Mouse (Mus musculus): ENCODE measurements at regions not wholly inside any gene's neighbourhood (a gene's known extent, or its start where the extent isn't known, plus 50 kb on each side); places are given as distances from the start of the nearest gene placed in this dataset.

DNA sequence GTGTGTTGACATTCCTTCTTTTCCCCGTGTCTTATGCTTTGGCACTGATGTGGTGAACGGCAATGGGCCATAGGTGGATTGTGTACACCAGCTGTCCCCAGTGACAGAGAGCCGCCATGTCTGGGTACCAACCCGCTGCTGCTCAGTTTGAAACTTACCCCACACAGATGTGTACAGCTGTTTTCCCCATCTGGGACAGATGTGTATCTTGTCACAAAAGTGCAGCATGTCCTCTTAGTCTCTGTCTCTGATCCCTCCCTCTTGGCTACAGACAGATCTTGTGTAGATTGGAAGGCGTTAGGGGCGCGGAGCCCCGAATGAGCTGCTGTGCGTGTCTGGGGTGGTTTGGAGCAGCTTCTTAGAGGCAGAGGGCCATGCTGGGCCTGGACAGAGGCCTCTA, 196.1 kb upstream of the Sulf2 start:
- DNase-seq: no peak

DNA sequence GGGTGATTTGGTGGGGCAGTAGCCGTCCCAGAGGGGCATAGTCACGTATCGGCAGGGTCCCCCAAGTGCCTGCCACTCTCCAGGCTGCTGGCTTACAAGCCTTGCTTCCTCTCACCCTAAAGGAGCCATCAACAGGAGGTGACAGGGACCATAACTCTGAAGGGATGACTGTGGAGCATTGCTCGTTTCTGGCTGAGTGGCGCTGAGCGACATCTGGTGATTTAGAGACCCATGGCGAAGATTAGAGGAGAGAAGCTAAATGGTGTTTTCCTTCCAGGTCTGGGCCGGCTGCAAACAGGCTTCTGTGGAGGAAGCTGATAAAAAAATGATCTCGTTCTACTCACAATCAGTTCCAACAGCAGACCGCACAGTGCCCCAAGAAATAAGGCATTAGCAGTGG, 193.2 kb upstream of the Sulf2 start:
- DNase-seq: no peak

DNA sequence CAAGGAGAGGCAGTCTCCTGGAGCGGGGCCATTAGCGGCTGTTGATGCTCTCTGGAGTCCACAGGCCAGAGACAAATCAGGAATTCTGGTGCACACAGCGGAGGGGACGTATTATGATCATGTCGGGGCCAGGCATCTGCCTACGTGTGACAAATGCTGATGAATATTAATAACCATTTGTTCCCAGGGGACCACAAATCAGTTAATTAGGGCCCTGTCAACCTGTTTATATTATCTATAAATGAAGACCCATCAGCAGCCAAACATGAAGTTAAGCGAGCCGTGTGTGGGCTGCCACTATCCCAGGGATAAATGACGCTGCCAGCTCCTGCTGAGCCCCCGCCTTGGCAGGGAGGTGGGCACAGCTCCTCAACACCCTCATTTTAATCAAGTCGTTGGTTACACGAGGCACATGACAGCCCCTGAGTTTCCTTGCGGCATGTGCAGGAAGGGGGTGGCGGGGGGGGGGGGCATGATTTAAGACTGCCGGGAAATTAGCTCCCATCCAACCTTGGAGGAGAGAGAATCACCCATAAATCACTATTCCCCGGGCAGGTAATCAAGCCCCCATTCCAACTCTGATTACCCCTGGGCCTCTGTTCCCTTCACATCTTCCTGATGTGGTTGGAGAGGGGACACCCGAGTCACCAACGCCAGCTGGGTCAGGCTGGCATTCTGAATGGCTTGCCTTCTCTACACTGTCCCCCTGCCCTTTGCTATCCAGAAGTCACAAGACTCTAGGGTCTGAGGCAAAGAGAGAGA, 191.1 kb upstream of the Sulf2 start:
- DNase-seq: no peak

DNA sequence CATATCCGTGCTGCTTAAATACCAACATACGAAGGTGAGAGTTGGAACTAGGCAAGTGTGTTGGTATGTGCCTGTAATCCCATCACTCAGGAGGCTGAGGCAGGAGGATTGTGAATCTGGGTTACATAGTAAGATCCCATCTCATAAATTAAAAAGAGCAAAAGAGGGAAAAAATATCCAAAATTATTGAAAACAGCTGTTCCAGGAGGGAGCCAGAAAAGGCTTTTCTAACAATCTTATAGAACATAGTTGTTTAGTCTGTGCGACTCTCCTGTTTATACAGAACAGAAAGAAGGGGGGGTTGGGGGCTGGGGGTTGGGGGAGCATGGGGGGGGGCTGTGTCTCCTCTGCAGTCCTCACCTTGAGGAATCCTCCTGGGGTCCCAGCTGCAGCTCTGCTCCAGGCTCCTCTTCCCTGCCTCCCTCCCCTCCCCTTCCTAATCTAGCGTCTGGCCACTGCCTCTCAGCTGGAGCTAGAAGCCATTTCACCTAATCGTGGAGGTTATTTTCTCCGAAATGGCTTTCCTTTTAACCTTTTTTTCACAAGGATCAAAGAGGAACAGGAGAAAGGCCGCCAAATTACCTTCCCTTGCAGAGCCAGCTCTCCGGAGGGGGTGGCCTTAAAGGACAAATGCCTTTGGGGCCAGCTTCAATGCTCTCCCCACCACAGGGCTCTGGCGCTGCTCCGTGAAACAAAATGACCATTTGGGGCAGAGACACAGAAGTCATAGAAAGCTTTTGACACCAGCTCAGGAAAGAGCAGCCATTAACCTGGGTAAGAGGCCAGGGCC, 188.3 kb upstream of the Sulf2 start:
- no peak for DNase-seq

DNA sequence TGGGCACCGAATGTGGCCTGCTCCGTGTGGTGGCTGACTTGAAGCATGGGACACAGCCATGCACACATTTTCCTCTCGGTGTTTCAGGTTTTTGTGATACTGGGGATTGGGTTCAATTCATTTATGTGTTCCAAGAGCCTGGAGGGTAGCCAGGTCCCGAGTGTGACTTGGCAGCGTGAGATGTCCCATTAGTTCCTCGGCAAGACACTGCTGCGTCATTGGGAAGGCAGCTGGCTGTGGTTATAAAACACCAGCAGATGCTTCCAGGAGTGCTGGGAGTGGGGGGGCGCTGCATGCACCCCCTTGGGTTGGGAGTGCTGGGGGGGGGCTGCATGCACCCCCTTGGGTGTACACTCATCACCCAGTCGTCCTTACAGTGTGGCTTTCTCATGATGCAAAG, 186.9 kb upstream of the Sulf2 start:
- peak; percentile 59 to 68 for DNase-seq

DNA sequence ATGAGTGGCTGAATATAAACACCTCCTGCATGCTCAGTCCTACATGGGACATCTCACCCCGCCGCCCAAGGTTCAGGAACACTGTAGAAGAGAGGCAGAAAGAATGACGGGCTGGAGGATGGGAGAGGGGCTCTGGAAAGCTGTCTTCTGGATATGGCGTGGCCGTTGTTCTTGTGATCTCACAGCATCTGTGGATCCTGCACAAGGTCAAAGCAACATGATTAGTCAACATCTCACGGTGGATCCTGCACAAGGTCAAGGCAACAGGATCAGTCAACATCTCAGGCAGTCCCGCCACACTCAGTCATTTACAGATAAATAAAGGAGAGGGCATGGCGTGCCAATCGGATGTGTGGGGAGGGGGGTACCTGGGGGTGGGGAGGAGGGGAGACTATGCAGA, 184.7 kb upstream of the Sulf2 start:
- no peak for DNase-seq

DNA sequence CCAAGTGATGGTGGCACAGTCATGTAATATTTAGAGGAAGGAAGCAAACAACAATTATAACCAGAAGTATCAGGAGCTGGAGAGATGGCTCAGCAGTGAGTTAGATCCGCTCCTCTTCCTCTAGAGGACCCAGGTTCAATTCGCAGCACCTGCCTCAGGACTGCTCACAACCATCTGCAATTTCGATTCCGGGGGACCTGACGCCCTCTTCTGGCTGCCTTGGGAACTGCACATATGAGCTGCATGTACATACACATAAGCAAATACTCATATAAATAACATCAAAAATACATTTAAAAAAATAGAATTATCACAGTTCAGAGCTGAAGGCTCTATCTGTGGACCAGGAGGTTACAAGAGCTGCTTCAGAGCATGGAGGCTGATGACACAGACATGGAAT, 184.0 kb upstream of the Sulf2 start:
- no peak for DNase-seq

DNA sequence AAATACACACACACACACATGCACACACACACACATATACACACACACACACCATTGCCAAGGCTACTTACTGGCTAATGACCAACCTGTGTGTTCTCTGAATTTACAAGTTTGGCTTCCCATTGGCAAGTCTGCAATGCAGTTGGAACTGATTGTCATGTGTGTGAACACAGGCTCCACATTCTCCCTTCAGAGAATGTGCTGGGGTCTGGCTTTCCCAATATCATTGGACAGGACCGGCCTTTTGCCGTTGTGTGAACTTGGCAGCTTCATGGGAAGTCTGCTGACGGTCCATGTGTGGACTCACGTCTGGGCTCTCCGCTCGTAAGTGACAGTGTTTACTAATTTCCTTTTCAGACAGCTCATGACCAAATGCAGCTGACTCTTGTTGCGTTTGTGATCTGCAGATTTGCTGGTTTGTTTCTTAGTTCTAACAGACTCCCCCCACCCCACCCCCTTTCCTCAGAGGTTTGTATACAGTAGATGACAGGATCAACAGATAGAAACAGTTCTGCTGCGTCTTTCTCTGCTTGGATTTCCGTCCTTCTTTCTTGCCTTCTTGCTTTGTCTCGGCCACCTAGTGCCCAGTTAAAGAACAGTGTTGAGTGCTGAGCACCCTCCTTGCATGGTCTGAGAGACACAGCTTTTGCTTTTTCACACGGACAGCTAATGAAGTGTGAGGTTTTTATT, 183.1 kb upstream of the Sulf2 start:
- no peak for DNase-seq

DNA sequence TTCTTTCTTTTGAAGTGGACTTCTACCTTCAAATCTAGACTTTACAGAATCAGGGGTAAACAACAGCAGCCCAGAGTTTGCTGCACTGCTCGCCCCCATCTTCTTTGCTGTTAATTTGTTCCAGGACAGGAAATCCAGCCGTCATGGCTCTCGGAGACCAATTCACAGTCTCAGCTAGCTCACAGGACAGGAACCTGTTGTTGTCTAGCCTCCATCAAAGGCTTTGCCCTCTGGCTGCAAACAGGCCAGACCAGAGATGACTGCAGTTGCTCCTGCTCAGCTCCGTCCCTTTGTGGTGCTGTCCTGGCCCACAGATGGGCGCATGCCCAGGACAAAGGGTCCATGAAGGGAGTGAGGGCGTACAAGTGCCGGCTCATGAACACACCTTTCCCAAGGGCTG, 182.2 kb upstream of the Sulf2 start:
- DNase-seq: no peak

DNA sequence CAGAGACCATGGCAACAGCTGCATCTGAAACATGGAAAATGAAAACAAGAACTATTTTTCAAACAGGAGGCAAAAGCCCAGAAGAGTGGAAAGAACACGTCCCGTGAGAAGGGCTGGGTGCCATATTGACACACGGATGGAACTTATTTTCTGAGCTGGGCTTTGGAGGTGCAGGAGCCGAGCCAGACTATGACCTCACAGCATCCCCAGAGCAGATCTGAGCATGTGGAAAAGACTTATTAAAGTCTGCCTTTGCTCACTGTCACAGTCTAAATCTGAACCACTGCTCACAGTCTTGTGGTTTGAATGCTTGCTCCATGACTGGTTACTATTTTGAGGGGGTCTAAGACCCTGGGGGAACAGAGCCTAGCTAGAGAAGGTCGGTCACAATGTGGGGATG, 180.2 kb upstream of the Sulf2 start:
- DNase-seq: no peak

DNA sequence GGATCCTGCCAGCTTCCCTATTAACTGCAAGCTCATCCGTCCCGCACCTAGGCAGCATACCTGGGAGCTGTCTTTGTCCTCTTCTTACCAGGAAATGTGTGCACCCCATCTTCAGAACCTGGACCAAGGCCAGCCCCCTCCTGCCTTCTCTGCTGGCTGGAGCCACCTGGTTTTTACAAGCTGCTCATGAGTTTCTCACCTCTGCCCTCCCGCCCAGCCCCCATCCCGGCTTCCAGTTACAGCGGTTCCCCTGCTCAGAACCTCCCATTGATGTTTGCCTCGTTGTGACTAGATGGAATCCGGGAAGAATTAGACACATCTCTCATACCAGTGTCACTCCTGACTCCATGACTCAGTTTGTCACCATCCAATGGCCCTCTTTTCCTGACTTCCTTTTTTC, 179.1 kb upstream of the Sulf2 start:
- no peak for DNase-seq

DNA sequence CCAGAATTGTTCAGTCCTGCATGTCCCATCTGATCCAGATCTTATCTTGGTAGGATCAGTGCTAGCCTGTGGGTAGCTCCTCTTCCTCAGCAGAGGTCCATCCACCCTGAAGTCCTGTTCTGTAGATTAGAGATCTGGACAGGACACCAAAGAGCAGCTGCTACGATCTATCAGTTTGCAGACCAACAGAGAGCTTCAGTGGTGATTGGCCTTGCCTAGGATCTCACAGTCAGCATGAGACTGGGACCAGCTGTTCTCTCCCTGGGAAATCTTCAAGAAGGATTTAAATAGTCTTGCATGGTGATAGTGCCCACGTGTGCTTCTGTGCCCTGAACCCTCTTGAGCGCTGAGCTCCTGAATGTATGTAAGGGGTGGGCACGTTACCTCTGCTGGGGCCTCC, 178.4 kb upstream of the Sulf2 start:
- DNase-seq: no peak

DNA sequence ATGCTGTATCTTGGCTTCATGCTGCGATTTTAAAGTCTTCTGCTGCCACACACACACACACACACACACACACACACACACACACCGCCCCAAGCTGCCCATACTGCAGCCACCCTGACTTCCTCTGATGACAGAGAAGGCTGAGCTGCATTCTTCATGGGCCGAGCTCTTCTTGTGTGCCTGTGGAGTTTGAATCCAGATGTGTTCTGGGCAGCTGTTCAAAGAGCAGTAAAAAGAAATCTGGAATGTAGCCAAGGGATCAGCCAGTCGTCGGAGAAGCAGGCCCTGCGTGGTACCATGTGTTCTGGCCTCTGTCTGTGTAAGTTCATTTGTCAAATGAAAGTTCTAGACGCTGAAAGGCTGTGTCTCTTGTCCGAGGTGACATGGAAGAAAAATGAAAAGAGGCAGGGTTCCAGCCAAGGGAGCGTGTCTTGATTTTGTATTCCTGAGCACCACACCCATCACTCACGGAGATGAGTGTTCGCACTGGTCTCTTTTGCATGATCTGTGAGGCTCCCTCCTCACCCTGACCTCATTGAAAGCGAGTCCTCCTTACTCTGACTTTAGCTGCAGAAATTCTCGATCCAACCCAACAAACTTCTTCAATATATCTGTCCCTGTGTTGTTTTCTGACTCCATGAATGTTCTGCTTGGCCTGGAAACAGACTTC, 177.4 kb upstream of the Sulf2 start:
- DNase-seq: no peak

DNA sequence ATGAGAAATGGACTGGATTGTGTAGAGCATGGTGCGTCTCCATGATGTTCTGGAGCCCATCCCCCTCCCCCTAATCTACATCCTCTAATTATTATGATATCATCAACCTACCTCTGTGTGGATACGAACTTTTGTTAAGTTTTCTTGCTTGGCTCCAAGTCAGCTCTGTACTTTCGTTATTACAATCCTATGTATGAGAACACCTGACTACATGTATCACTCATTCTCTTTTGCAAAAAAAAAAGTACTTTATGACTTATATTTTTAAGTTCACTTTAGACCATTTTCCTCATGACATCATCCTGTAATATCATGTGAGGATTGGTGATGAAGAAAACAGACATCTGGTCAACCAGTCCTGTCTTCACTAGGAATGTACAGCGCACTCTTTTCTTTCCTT, 175.7 kb upstream of the Sulf2 start:
- DNase-seq: no peak

DNA sequence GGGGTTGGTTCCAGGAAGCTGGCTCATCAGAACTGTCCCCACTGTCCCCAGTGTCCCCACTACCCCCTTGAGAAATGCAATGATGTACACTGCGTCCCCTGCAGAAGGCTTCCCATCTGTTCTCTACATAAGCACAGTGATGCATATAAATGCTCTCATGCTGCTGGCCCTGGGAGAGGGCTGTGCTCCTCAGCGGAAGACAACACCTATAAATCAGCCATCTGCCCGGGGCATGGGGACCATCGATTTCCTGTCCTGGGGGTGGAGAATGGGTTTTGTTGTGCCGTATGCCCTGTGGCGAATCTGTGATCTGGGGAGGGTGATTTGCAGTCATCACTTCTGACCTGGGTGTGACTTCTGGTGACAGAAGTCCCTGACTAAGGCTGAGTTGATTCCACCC, 174.9 kb upstream of the Sulf2 start:
- no peak for DNase-seq

DNA sequence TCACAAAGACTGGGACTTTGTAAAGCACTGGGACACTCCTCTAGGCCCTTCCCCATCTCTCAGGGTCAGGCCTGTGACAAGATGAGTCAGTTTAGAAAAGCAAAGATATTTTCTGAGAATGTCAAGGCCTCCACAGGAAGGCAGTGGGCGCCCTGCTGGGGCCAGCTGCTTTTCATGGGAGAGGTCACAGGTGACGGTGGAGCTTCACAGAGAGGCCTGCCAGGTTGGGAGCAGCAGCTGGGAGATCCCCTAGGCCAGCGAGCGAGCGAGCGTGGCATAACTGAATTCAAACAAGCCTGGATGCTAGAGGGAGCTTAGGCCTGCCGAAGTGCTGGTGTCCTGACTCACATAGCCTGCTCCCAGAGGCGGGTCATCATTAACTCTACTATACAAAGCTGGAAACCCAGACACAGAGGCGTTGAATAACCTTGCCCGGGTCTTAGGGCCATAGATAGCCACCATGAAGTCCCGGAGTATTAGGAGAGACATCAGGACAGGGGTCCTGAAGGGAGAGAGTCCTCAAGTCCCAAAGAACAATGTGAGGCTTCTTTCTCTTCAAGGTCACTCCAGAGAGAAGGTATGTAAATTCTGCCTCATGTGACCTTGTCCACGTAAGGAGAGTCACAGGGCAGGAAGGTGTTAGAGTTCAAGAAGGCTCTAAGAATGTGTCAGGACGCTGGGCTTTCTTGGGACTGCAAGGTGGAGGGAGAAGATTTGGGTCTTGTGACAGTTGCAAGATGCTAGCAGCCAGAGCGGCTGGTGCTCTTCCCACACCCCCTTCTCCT, 174.3 kb upstream of the Sulf2 start:
- no peak for DNase-seq

DNA sequence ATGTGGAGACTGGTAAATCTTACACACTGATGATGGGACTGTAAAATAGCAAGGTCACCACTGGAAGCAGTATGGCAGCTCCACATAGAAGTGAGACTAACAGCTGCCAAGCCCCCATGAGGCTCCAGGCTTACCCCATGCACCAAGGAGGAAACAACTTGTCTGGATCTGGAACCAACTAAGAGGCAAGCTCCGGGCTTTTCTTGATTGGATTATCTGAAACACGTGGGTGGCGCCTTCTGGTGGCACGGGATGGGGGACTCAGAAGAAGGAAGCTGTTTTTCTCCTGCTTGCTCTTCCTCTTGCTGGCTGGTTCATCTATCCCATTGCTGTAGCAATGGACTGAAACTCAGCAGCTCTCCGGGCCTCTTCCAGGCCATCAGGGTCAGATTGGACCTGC, 171.5 kb upstream of the Sulf2 start:
- no peak for DNase-seq

DNA sequence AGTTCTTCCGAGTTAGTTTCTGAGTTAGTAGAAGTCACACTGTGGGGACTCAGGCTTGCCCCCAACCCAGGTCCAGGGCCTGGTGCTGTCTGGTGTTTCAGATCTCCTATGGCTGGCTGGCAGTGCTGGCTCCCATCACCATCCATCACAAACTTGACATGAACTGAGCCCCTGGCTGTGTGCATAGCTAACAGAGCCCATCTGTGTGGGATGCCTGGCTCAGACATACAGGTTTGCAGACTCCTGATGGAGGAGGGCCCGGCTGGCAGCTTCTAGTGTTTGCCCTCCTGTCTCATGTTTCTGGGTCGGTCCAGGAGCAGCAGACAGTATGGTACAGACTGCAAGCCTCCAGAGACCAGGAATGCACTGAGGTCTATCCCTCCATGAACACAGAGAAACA, 169.5 kb upstream of the Sulf2 start:
- DNase-seq: peak in 1 of 2 experiments; percentile 38

DNA sequence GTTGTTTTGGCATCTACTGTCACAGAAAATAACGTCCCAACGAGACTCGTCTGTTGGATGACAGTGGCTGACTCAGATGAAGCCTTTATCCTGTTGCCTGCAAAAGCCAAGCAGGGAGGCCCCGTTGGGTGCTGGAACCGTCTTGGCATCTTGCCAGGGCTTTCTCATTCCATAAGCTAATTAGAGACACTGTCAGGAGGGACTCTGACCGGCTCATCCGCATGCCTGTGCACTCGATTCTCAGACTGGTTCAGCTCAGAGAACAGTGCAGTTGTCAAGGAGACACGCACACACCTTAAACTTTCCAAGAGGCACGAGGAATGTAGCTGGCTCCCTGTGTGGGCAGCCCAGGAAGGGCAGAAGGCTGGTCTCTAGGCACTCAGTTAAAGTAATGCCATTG, 169.0 kb upstream of the Sulf2 start:
- DNase-seq: peak; percentile 46 to 63

DNA sequence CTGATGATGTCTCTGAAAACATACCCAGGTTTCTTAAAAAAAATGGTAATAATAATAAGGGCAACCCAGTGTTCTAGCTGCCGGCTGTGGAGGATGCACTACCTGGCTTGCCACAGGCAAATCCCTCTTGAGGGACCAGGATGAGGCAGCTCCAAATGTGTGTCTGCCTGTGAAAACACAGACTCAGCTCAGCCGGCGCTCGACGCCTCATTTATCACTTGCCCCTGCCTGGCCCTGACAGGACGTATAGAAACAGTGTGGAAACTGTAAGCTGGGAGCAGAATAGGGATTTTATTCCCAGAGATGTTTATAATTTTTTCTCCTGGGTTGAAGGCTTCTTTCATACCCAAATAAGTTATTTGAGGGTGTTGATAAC, 167.2 kb upstream of the Sulf2 start:
- no peak for DNase-seq

DNA sequence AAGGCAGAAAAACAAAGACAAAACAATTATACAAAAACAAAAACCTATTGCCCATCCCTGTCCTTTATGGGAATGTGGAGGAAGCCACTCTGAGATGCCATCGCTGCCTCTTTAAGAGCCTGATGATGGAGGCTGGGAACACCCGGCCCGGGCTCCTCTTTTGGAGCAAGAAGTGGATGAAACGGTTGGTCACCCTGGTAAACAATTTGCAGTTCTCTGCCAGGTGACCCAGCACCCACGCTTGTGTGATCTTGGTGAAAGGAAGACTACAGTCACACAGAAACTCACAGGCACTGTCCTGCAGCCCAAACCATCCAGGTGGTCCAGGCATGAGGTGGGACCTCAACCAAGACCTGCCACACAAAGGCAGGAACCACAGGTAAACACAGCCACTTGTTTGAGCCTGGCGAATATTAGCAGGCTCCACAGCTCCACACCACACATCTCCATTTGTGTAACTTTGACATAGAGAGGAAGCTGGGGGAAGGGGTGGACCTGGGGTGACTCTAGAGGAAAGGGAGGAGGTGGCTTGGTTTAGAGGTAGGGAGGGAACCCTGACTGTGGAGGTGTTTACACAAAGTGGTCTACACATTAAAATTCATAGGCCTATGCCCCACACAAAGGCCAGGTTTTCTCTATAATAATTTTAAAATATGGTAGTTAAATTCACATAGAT, 166.7 kb upstream of the Sulf2 start:
- no peak for DNase-seq

DNA sequence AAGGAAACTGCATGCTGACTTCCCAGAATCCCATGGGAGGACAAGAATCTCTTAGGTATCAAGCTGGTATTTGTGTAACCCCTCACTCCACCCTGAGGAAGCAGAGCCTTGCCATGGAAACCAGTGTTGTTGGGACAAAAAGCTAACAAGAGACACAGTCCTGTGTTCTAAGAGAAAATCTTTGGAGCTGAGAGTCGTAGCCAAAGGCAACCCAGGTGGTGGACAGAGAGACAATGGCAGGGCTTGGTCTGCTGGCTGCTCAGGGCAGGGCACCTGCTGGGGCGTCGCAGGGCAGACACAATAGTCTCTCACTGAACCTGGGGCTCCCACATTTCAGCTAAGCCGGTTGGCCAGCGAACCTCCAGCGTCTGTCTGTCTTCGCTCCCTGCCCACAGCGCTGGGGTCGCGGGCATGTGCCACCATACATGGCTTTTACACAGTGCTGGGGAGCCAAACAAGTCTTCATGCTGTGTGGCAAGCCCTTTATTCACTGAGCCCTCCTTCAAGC, 161.0 kb upstream of the Sulf2 start:
- DNase-seq: no peak

Measured in cerebellum, postnatal 14 days (tissue).